Mouse (Mus musculus) E14TG2a.4 (cell line): Measurements from ENCODE around the gene Csn1s2b.

Experiments
- CTCF ChIP-seq: conservative IDR thresholded peaks from 2 replicates; pipeline ENCODE4 v1.5.1; 2014; ENCODE audit warnings: low read length
- NANOG ChIP-seq: IDR thresholded peaks from 2 replicates; pipeline ENCODE4 v1.6.1; 2014; ENCODE audit warnings: borderline replicate concordance, low read length, mixed read lengths
- POU5F1 ChIP-seq: IDR thresholded peaks from 2 replicates; pipeline ENCODE4 v1.6.1; 2014; ENCODE audit warnings: low read length, borderline replicate concordance

DNA sequence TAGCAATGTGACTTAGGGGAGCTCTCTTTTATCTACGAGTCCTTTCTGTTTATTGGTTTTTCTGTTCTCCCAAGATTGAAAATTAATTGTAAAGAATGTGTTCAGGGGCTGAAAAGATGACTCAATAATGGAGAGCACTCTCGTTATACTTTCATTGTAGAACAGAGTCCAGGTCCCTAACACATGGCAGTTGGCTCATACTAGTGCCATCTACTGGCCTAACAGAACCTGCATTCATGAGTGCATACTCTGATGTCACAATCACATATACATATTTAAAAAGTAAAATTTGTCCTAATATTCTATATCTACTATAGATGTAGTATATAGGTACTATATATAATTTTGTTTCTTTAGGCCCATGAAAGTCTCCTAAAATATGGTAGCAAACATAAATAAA is 1.4 kb downstream of the Csn1s2b start:
- TF ChIP-seq NANOG: no peak
- no peak; the same call in none of the 2 replicates for TF ChIP-seq CTCF
- TF ChIP-seq POU5F1: no peak
